Mouse (Mus musculus): ENCODE measurements around the gene Hoxa11.

DNA sequence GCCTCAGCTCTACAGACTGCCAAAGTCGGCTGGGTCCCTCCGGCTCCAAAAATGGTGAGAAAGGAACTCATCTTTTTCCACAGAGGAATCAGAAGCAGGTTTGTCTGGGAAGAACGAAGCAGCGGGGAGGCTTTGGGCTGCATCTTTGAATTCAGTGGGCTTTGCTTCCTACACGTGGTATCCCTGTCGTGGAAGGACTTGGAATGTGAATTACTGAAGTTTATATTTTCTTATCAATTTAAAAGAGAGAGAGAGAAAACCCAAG lies 17.6 kb upstream of the Hoxa11 start:
- TF ChIP-seq CTCF (conservative IDR thresholded peaks at IDR 0.05; ENCODE audit: low read length) (no peak), NANOG (IDR thresholded peaks at IDR 0.05; ENCODE audit: borderline replicate concordance, low read length) (no peak)

Measured in E14TG2a.4 (cell line).